Comparison of ENCODE assay signal across 8 mouse cellular contexts in genomic region chr6:35538757-35539303, GRCm38 (mm10). TPM values are rescaled to one million over a fixed set of nuclear protein-coding genes. Genes with fewer than 3 reads are reported as not detected.
DNase-seq lines count a peak whose midpoint lies in the region; ATAC-seq and TF ChIP-seq lines count a peak whose summit lies in the region.

No protein-coding gene starts in this region.

- no peak for TF ChIP-seq POLR2A in cortical plate, adult 2 months (IDR thresholded peaks at IDR 0.05; ENCODE audit: extremely low read depth, insufficient read depth, low read length)

- no peak for TF ChIP-seq CTCF in gastrocnemius, adult 2 months (IDR thresholded peaks at IDR 0.05)
- no peak for TF ChIP-seq CTCF in cortical plate, adult 2 months (IDR thresholded peaks at IDR 0.05; ENCODE audit: extremely low read depth, insufficient read depth, low read length)

- no peaks in the 10 kb centered on the region for H3K9me3 ChIP-seq in hindbrain, embryonic 12.5 days (replicated peaks)

- peak overlapping the region; percentile 100 for H3K4me3 ChIP-seq in gastrocnemius, adult 2 months
- peak overlapping the region; percentile 90 for H3K4me3 ChIP-seq in cortical plate, adult 2 months (ENCODE audit: insufficient read depth, low read length)
- peak overlapping the region; percentile 95 for H3K4me3 ChIP-seq in hindbrain, embryonic 12.5 days

- peak overlapping the region; percentile 95 for H3K27ac ChIP-seq in gastrocnemius, adult 2 months
- H3K27ac ChIP-seq in cortical plate, adult 2 months (ENCODE audit: insufficient read depth, low read length): no peak overlapping the region
- peak overlapping the region; percentile 81; the same call in 1 of the 2 replicates for H3K27ac ChIP-seq in hindbrain, embryonic 12.5 days

- H3K9ac ChIP-seq in hindbrain, embryonic 12.5 days: peak overlapping the region; percentile 91

- no peaks in the 10 kb centered on the region for H3K4me1 ChIP-seq in cortical plate, adult 2 months (ENCODE audit: control insufficient read depth, insufficient read depth, low read length)
- peaks cover 11% of the 10 kb centered on the region for H3K4me1 ChIP-seq in hindbrain, embryonic 12.5 days

- H3K36me3 ChIP-seq in hindbrain, embryonic 12.5 days: no peaks in the 10 kb centered on the region

- no peak for ATAC-seq in hindbrain, embryonic 12.5 days (ENCODE audit: low FRiP score)
- ATAC-seq in megakaryocyte progenitor cell, adult 5-6 weeks (replicated peaks; ENCODE audit: poor library complexity): peak; percentile 4
- ATAC-seq in activated CD4-positive, CD25-positive, alpha-beta regulatory T cell, adult 4 months: no peak

- WGBS in hindbrain, embryonic 12.5 days: 6% methylated on average over 21 of the region's 21 CpGs

- intact Hi-C loops in gastrocnemius, adult 2 months (cut with DNase I): no loop called here

- H3K27me3 ChIP-seq in hindbrain, embryonic 12.5 days: no peaks in the 10 kb centered on the region

- peak overlapping the region; percentile 60 for H3K4me2 ChIP-seq in hindbrain, embryonic 12.5 days (replicated peaks)

- DNase-seq in gastrocnemius, adult 2 months: no peak
- no peak for DNase-seq in gastrocnemius, postnatal 10 days
- DNase-seq in 3T3-L1 (ENCODE audit: low read depth, low spot score): peak; percentile 31
- DNase-seq in yolk sac, embryonic 10.5 days (ENCODE audit: low spot score): no peak

RNA-seq across cellular contexts. Expression of gene Mtpn, which starts 0.9 kb away (rescaled TPM):
- 10 to 100 TPM; 22.1 to 27.0 TPM for total RNA-seq in gastrocnemius, adult 2 months (2021)
- 10 to 100 TPM; 46.7 to 53.7 TPM for total RNA-seq in gastrocnemius, postnatal 10 days (2021)
- polyA plus RNA-seq in cortical plate, adult 2 months (2012; rRNA removed): 148 and 151 TPM in 2 replicates
- 171 and 183 TPM in 2 replicates for polyA plus RNA-seq in hindbrain, embryonic 12.5 days (2016; fragmentation: Nextera tagmentation; extraction: Ambion mirVana)
- total RNA-seq in megakaryocyte progenitor cell, adult 5-6 weeks (2015): 160 and 173 TPM in 2 replicates
- 122 and 127 TPM in 2 replicates for total RNA-seq in megakaryocyte progenitor cell, adult 5-6 weeks (2017)
- 10 to 100 TPM; 82.0 to 98.9 TPM for polyA plus RNA-seq in activated CD4-positive, CD25-positive, alpha-beta regulatory T cell, adult 4 months (2017; shearing (Covaris generic))
